Mouse (Mus musculus) splenic B cell, adult 2 months (primary cell): Measurements from ENCODE around the gene Lipt1.

Source experiments
- DNase-seq: peaks from one replicate; pipeline ENCODE4 v3.0.0-alpha.2; 2011; ENCODE audit warnings: low read depth, low spot score
- H3K27me3 ChIP-seq: 2 replicates; pipeline ENCODE4 v1.6.1; 2012; ENCODE audit warnings: mild to moderate bottlenecking, low read length, moderate library complexity, mixed read lengths; ENCODE audit not compliant: control insufficient read depth, poor library complexity, insufficient read depth, severe bottlenecking
- H3K36me3 ChIP-seq: 2 replicates; pipeline ENCODE4 v1.6.1; 2012; ENCODE audit warnings: mild to moderate bottlenecking, low read length, moderate library complexity, mixed read lengths; ENCODE audit not compliant: control insufficient read depth, poor library complexity, insufficient read depth, severe bottlenecking

Gene Lipt1

DNA sequence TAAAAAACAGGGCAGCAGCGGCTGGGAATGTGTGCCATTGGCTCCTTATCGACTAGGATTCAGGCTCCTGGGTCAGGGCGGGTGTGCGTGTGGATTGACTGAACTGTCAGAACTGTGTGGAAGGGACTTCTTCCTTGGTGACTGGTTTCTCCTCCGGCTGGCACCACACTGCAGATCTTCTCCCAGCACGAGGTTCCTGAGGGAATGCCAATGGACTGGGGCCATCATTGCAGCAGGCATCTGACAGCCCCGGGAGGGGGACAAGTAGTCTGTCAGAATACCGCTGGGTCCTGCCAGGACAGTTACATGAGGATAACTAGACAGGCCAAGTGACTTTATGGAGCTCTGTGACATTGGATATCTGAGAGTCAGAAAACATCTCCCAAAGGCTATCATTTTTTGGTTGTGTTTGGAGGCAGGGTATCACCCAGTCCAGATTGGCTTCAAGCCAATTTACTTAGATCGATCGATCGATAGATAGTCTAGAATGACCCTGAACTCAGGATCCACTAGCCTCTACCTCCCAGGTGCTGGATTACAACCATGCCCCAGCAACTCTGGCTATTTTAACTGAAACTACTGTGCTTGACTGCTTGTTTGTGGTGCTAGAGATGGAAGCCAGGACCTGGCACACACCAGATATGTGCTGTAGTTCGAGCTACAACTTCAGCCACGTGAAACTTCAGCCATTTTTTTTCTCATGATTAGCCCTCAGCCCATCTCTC, 6.4 kb downstream of the Lipt1 start:
- Histone ChIP-seq H3K27me3 (no peaks in the 10 kb centered on the region), H3K36me3 (peaks cover 6% of the 10 kb centered on the region)
- no peak for DNase-seq

DNA sequence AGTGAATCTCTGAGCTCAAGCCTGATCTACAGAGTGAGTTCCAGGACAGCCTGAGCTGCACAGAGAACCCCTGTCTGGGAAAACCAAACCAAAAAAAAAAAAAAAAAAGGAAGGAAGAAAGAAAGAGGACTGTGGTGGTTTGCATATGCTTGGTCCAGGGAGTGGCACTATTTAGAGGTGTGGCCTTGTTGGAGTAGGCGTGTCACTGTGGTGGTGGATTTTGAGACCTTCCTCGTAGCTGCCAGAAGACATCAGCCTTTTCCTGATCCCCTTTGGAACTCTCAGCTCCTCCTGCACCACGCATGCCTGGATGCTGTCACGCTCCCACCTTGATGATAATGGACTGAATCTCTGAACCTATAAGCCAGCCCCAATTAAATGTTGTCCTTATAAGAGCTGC, 11.9 kb downstream of the Lipt1 start:
- DNase-seq = no peak
- Histone ChIP-seq H3K27me3 (no peaks in the 10 kb centered on the region), H3K36me3 (peaks cover 6% of the 10 kb centered on the region)

DNA sequence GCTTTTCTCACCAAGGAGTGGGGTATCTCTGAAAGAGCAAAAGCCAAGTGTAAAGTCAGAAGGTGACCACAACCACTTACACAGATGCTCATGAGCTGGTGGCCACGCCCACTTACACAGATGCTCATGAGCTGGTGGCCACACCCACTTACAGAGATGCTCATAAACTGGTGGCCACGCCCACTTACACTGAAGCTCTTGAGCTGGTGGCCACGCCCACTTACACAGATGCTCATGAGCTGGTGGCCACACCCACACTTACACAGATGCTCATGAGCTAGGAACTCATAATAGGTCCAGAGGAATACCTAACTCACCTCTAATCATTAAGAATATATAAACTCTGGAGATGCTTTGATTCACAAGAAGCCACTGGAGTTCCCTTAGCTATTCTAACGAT, 12.9 kb downstream of the Lipt1 start:
- Histone ChIP-seq H3K36me3 (peaks cover 6% of the 10 kb centered on the region), H3K27me3 (no peaks in the 10 kb centered on the region)
- DNase-seq = peak; percentile 64

DNA sequence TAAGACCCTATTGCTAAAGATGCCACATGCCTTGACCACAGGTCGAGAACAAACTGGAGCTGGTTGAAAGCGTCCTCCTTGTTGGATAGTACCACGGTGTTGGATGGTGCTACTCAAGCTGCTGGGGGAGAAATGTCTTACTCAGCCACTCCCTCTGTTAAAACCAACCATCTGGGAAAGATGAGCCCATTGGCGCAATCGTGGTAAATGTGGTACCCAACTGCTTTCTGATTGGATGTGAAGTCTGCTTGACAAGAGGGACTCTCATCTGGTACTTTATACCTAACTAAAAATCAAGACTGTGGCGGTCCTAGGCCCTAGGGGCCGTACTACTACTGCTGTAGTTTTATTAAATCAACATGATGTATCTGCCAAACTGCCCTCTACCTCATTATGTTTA, 17.7 kb downstream of the Lipt1 start:
- Histone ChIP-seq H3K27me3 (no peaks in the 10 kb centered on the region), H3K36me3 (no peaks in the 10 kb centered on the region; the same call in 1 of the 2 replicates)
- DNase-seq = no peak

DNA sequence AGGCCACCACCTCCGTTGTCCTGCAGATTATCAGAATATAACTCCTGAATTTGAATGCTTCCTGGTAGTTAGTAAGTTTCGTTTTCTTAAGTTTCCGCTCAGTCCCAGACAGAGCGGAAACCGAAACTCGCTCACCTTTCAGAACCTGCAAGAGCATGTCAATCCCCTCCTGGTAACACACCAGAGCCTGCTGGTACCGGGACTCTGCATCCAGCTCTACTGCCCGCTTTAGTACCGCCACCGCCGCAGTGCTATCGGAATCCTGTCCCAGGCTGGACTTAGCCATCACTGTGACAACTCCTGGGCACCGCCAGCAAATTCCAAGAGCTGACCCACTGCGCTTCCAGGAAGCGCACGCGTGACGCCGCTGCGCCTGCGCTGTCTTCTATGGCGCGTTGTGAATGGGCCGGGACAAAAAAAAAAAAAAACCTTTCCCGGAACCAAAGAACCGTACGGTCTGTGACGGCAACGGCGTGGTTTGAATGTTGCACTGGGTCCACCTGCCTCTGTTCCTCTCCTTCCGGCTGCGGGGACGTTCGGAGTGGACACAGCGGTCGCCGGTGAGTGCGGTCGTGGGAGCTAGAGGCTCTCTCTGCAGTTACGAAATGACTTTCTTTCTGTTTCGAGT, 18.6 kb downstream of the Lipt1 start, which contains the start of the genes Mitd1 and Mrpl30:
Mitd1 (minus strand) TSS at position 387 of the 628 bp plus-strand sequence.
Mrpl30 (plus strand) TSS at position 453 of the 628 bp plus-strand sequence.
- Histone ChIP-seq H3K36me3 (peaks cover 2% of the 10 kb centered on the region), H3K27me3 (no peaks in the 10 kb centered on the region)
- peak; percentile 90 for DNase-seq

DNA sequence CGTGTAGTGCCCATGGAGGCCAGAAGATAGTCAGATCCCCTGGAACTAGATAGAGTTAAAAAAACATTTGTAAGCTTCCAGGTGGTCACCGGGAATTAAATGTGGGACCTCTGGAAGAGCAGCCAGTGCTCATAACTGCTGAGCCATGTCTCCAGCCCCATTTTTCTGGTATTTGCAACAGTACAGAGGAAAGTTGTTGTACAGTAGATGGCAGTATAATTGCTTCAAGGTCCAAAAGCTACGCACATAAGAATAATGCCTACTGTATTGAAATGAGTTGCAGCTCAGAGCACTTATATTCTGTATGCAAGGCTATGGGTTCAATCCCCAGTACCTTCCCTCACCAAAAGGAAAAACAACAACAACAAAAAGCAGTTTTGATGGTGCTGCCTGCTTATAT, 19.9 kb downstream of the Lipt1 start:
- H3K36me3 ChIP-seq = peaks cover 2% of the 10 kb centered on the region
- no peaks in the 10 kb centered on the region for H3K27me3 ChIP-seq
- DNase-seq = peak; percentile 47

DNA sequence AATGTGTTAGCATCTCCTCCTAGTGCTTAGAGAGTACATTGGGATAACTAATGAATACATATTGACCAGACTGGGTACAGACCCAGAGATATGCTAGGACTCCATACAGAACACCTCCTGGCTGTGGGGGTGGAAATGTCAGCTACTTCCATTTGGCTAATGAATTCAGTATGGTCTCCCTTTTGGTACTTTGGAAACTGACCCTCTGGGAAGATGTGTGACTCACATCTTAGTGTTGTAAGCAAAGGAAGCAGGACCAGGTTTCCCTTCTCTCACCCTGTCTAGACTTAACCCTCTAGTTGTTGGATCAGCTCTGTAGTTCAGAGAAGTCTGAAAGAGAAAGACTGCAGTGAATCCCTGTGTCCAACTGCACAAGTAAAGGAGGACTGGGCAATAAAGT, 23.1 kb downstream of the Lipt1 start:
- Histone ChIP-seq H3K36me3 (peaks cover 12% of the 10 kb centered on the region), H3K27me3 (no peaks in the 10 kb centered on the region)
- DNase-seq = no peak

DNA sequence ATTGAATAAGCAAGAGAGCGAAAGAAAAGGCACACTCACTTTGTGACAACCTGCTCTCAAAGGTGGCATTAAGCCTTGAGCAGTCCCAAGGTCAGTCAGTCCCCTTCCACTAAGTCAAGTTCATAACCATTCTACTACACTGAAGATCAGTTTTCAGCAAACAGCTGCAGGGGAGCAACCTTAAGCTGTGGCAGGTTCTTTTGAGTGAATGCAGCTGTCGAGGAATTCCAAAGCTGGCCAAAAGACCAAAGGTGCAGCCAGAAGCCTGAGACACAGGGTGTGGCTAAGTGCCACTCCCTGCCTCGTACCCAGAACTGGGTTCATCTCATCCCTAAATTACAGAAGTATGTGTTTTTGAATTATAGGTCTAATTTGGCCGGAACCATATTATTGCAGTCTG, 28.3 kb downstream of the Lipt1 start:
- DNase-seq = no peak
- no peaks in the 10 kb centered on the region for H3K27me3 ChIP-seq
- peaks cover 12% of the 10 kb centered on the region for H3K36me3 ChIP-seq

DNA sequence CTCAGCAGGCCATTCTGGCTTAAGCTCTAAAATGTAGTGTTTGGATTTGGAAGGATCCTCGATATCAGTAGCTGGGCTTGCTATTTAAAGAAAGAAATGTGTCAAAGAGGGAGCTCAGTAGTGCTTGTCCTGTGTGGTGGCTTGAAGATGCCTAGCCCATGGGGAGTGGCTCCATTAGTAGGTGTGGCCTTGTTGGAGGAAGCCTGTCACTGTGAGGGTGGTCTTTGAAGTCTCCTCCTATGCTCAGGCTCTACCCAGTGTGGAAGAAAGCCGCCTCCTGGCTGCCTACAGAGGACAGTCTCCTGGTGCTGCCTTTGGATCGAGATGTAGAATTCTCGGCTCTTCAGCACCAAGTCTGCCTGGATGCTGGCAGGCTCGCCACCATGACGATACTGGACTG, 28.8 kb downstream of the Lipt1 start:
- H3K27me3 ChIP-seq = no peaks in the 10 kb centered on the region
- no peak for DNase-seq
- peaks cover 12% of the 10 kb centered on the region for H3K36me3 ChIP-seq

DNA sequence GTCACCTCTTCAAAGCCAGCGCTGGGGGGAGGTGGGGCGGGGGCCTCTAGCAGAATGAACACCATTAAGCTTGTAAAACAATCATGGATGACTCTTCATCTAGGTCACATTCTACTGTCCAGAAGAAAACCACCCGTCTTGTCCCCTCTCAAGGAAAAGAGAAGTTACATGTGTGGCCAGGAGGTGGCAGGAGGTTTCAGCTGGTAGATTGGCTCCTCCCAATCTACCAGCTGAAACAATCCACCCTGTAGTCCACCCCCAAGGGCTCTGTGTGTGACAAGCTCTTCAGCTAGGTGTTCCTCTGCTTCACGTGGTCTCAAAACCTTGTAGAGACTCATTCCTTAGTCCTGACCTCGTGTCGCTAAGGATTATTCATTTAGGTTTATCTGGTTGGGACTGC, 31.6 kb downstream of the Lipt1 start:
- Histone ChIP-seq H3K36me3 (peaks cover 7% of the 10 kb centered on the region), H3K27me3 (no peaks in the 10 kb centered on the region)
- DNase-seq = peak; percentile 36

DNA sequence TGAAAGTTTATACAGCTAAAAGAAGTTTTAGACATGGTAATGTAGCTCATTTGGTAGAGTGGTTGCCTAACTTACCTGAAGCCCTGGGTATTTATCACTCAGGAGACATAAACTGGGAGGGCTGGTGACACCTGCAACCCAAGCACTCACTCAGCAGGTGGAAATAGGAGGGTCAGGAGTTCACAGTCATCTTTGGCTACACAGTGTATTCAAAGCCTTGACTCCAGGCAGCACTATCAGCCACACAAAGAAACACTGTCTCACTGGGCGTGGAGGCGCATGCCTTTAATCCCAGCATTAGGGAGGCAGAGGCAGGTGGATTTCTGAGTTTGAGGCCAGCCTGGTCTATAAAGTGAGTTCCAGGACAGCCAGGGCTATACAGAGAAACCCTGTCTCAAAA, 41.2 kb downstream of the Lipt1 start:
- no peaks in the 10 kb centered on the region for H3K27me3 ChIP-seq
- no peak for DNase-seq
- no peaks in the 10 kb centered on the region for H3K36me3 ChIP-seq

DNA sequence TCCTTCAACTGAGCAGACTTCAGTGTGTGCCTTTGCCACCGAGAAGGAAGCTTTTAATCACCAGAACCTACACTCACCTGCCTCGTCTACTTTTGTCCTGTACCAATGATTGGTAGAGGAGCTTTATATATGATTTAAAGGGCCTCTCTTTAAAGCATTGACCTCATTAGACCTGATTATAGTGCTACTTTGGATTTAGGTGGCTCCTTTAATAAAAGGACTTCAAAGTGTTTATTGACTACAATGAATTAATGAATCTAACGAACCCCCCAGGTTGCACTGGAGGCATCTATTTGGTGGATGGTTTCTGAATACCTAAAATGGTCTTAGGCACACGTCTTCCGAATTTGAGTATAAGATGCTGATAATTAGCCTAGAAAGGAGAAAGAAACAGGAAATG, 44.9 kb downstream of the Lipt1 start, which contains the start of gene Lyg2:
Lyg2 (minus strand) TSS at position 101 of the 400 bp plus-strand sequence.
- Histone ChIP-seq H3K27me3 (no peaks in the 10 kb centered on the region), H3K36me3 (no peaks in the 10 kb centered on the region)
- no peak for DNase-seq

DNA sequence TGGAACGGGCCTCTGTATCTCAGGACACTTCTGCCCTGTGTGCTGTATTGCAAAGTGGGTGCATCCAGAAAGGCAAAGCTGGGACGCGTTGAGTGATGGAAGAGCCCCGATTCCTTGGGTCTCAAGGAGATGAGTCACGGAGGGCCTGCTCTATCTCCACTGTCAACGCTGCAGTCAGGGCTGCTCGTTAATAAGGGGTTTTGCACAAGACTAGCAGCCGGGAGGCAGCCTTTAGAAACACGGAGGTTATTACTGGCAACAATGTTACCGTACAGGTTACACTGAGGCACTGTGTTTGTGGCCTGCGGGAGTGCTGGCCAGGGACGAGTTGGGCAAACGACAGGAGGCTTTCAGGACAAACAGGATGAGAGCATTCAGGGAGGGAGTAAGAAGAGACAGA, 46.1 kb downstream of the Lipt1 start:
- H3K27me3 ChIP-seq = no peaks in the 10 kb centered on the region
- H3K36me3 ChIP-seq = no peaks in the 10 kb centered on the region
- no peak for DNase-seq

DNA sequence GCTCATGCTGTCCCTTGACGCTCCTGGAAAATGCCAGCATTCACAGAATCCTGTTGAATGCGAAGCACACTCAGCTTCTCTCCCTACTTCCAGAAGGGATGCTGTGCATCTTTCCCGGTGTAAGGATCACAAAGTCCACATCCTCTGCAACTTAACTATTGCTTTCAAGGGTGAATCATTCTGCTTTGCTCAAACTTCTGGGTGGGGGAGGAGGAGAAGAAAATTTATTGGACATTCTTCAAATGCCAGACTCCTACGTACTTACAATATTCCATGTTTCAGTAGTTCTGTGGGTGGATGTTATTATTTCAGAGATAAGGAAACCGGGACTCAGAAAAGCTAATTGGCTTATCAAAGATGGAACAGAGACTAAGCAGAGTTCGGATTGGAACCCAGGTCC, 46.6 kb downstream of the Lipt1 start:
- no peak for DNase-seq
- H3K27me3 ChIP-seq = no peaks in the 10 kb centered on the region
- H3K36me3 ChIP-seq = no peaks in the 10 kb centered on the region

DNA sequence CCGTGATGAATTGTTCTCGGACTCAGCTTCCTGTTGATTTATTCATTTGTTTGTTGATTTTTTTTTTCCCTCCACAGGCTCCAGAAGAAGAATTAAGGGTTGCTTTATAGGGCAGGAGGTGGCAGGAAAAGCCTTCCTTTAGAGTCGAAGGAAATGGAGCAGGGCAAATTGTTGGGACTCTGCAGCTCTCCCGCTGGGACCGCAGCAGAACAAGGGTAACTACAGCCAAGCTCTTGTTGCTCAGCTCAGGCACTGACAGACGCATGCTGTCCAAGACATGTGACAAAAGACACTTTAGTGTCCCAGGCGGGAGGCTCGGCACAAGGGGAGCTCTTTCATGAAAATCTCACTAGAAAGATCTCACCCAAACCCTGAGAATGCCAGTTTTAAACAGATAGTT, 51.0 kb downstream of the Lipt1 start:
- no peaks in the 10 kb centered on the region for H3K36me3 ChIP-seq
- DNase-seq = no peak
- no peaks in the 10 kb centered on the region for H3K27me3 ChIP-seq
